Comparison of ENCODE assay signal across 16 mouse cellular contexts in the genomic region with DNA sequence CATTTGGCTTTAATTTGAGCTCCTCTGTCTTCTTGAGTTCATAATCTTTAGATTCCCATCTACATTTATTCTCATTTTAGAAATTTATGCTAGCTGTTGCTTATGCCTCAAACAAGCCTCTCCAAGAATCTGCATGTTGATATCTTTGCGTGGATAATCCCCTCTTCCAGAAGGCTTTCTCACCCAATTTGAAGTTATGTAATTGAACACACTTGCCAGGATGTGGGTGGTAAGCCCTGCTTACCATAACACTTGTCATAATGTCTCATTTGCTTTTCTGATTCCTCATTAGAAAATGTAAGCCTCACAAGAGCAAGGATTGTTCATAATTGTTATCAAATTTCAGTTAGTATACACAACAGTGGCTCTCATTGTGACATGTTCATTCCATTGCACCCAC.
DNase-seq lines count a peak whose midpoint lies in the region; TF ChIP-seq lines count a peak whose summit lies in the region.
"Had no signal": no experiment of that assay in that cellular context is flagged by ENCODE, and none has a peak within 500 bp of the region (broad histone marks: within the 10 kb centered on the region; RNA-seq: fewer than 3 reads in every experiment).

No protein-coding gene starts in this region.

- no peak for TF ChIP-seq CTCF in left cerebral cortex, adult 2 months (IDR thresholded peaks at IDR 0.05)
- TF ChIP-seq CTCF in brain, embryonic 14.5 days (IDR thresholded peaks at IDR 0.05; ENCODE audit: borderline replicate concordance, extremely low read depth, insufficient read depth, insufficient read length), result no peak

- intact Hi-C loops in left cerebral cortex, adult 2 months (cut with DNase I), result no loop called here
- intact Hi-C loops in left cerebral cortex, postnatal 4 days (cut with DNase I), result no loop called here

- no peak for TF ChIP-seq POLR2A in brain, embryonic 14.5 days (IDR thresholded peaks at IDR 0.05; ENCODE audit: borderline replicate concordance, extremely low read depth, insufficient read depth, insufficient read length, poor library complexity, severe bottlenecking)

- H3K27ac ChIP-seq in left cerebral cortex, adult 2 months, result peak overlapping the region; percentile 8; the same call in 1 of the 2 replicates
- H3K27ac ChIP-seq: embryonic facial prominence, embryonic 10.5 days; heart, adult 2 months; heart, embryonic 15.5 days; hindbrain, embryonic 13.5 days; intestine, embryonic 15.5 days had no signal

- no peak overlapping the region for H3K4me3 ChIP-seq in left cerebral cortex, adult 2 months
- H3K4me3 ChIP-seq: embryonic facial prominence, embryonic 10.5 days; heart, adult 2 months; heart, embryonic 15.5 days; hindbrain, embryonic 13.5 days; intestine, embryonic 15.5 days had no signal

- peak; percentile 46 to 75 for DNase-seq in frontal cortex, adult 2 months (ENCODE audit: extremely low spot score in 1 of 2, low spot score in 1 of 2)
- DNase-seq in frontal cortex, postnatal 10 days (ENCODE audit: low spot score in 2 of 2), result no peak
- no peak for DNase-seq in left cerebral cortex, adult 2 months (ENCODE audit: extremely low spot score in 1 of 2, low spot score in 2 of 2)
- no peak for DNase-seq in left cerebral cortex, postnatal 4 days
- DNase-seq in brain, embryonic 14.5 days (ENCODE audit: low read depth), result peak; percentile 43
- no peak for DNase-seq in adrenal gland, adult 18-20 months (ENCODE audit: low spot score in 2 of 2)
- DNase-seq: adrenal gland, postnatal 10 days; cerebellum, adult 2 months; cerebellum, postnatal 10 days; gastrocnemius, postnatal 14 days; heart, adult 2 months; heart, postnatal 14 days had no signal

Comparison
In these comparisons a context has a peak if more than half of its experiments do, and no peak if none do; other contexts are left out.
1. DNase-seq: peak in frontal cortex, adult 2 months (2 of 2) and brain, embryonic 14.5 days (single experiment); none in frontal cortex, postnatal 10 days (0 of 2), left cerebral cortex, adult 2 months (0 of 2), left cerebral cortex, postnatal 4 days (single experiment) and adrenal gland, adult 18-20 months (0 of 2).